Mouse (Mus musculus) heart, embryonic 15.5 days (tissue): ENCODE results near the gene Smim1. TPM values are rescaled to one million over a fixed set of nuclear protein-coding genes. Genes with fewer than 3 reads are reported as not detected.

Source experiments
- ATAC-seq: fragments of 200-750 bp; cut with Nextera tagmentation; replicated peaks from 2 replicates; pipeline ENCODE4 v1.8.0; 2017; ENCODE audit warnings: low read depth, moderate TSS enrichment; ENCODE audit not compliant: insufficient number of reproducible peaks, insufficient read depth, low FRiP score
- H3K27ac ChIP-seq: fragments of 300-500 bp; sonication (generic); 2 replicates; pipeline ENCODE4 v1.5.1; 2015; ENCODE audit warnings: mild to moderate bottlenecking, inconsistent platforms
- H3K27me3 ChIP-seq: fragments of 300-500 bp; sonication (generic); 2 replicates; pipeline ENCODE4 v1.6.1; 2015; ENCODE audit warnings: inconsistent platforms
- H3K36me3 ChIP-seq: fragments of 300-500 bp; sonication (generic); 2 replicates; pipeline ENCODE4 v1.6.1; 2015; ENCODE audit warnings: mild to moderate bottlenecking, inconsistent platforms
- H3K4me1 ChIP-seq: fragments of 300-500 bp; sonication (generic); replicated peaks from 2 replicates; pipeline ENCODE4 v1.6.1; 2015; ENCODE audit warnings: inconsistent platforms
- H3K4me2 ChIP-seq: fragments of 300-500 bp; sonication (generic); 2 replicates; pipeline ENCODE4 v1.6.1; 2015; ENCODE audit warnings: inconsistent platforms, mild to moderate bottlenecking, moderate library complexity
- H3K4me3 ChIP-seq: fragments of 300-500 bp; sonication (generic); 2 replicates; pipeline ENCODE4 v1.5.1; 2015; ENCODE audit warnings: mild to moderate bottlenecking, inconsistent platforms
- H3K9ac ChIP-seq: fragments of 300-500 bp; sonication (generic); 2 replicates; pipeline ENCODE4 v1.6.1; 2015; ENCODE audit warnings: mild to moderate bottlenecking, inconsistent platforms
- H3K9me3 ChIP-seq: fragments of 300-500 bp; sonication (generic); replicated peaks from 2 replicates; pipeline ENCODE4 v1.6.1; 2016; ENCODE audit warnings: inconsistent platforms
- WGBS: fragments of 180-500 bp; shearing (Covaris S2); methylation state at CpG from one replicate; pipeline ENCODE4 v1.1.7; 2015; ENCODE audit warnings: mixed read lengths; 5-methylcytosine and 5-hydroxymethylcytosine counted together
- polyA plus RNA-seq: library from polyadenylated mRNA; unstranded; fragments of >200 nt; fragmentation: Nextera tagmentation; extraction: Ambion mirVana; gene quantifications from 2 replicates; pipeline ENCODE4 v1.2.1, GENCODE M21; 2015

The Smim1 gene
- polyA plus RNA-seq, 1 experiment from 2014 or later, result 41.4 TPM

GRCm38 (mm10) chr4:154045837-154046236 lies 19.8 kb upstream of the Smim1 start:
- no peaks in the 10 kb centered on the region for H3K9me3 ChIP-seq
- no peak overlapping the region for H3K4me2 ChIP-seq
- H3K27me3 ChIP-seq, result peaks cover 13% of the 10 kb centered on the region; the same call in 1 of the 2 replicates
- H3K4me1 ChIP-seq, result no peaks in the 10 kb centered on the region
- 61% methylated on average over 5 of the region's 5 CpGs for WGBS
- H3K4me3 ChIP-seq, result no peak overlapping the region
- no peaks in the 10 kb centered on the region for H3K36me3 ChIP-seq
- H3K27ac ChIP-seq, result no peak overlapping the region
- H3K9ac ChIP-seq, result no peak overlapping the region
- ATAC-seq, result no peak

GRCm38 (mm10) chr4:154042577-154042976 lies 16.5 kb upstream of the Smim1 start, which contains the start of gene Ccdc27:
Gene Ccdc27, minus strand, starts transcription at chr4:154042677.
- H3K4me3 ChIP-seq, result no peak within 1 kb of the TSS
- H3K4me1 ChIP-seq, result no peaks in the 10 kb centered on the region
- H3K27ac ChIP-seq, result no peak within 1 kb of the TSS
- WGBS, result 75% methylated on average over 9 of the region's 9 CpGs
- H3K36me3 ChIP-seq, result no peaks in the 10 kb centered on the region
- ATAC-seq, result no peak
- H3K27me3 ChIP-seq, result peaks cover 13% of the 10 kb centered on the region; the same call in 1 of the 2 replicates
- H3K4me2 ChIP-seq, result no peak within 1 kb of the TSS
- no peak within 1 kb of the TSS for H3K9ac ChIP-seq
- no peaks in the 10 kb centered on the region for H3K9me3 ChIP-seq

- H3K4me1 ChIP-seq, result no peaks in the 10 kb centered on the region
- no peaks in the 10 kb centered on the region for H3K9me3 ChIP-seq
- no peaks in the 10 kb centered on the region for H3K36me3 ChIP-seq
- WGBS, result 42% methylated on average over 3 of the region's 3 CpGs
- H3K4me2 ChIP-seq, result no peak overlapping the region
- no peak for ATAC-seq
- H3K9ac ChIP-seq, result no peak overlapping the region
- peaks cover 9% of the 10 kb centered on the region for H3K27me3 ChIP-seq
- H3K27ac ChIP-seq, result no peak overlapping the region
- no peak overlapping the region for H3K4me3 ChIP-seq
Observed at GRCm38 (mm10) chr4:154037123-154037522, 11.1 kb upstream of the Smim1 start.

- Histone ChIP-seq H3K36me3 (no peaks in the 10 kb centered on the region), H3K27me3 (peaks cover 14% of the 10 kb centered on the region; the same call in 1 of the 2 replicates), H3K27ac (no peak overlapping the region), H3K4me3 (no peak overlapping the region), H3K4me1 (peaks cover 29% of the 10 kb centered on the region), H3K9ac (no peak overlapping the region), H3K9me3 (no peaks in the 10 kb centered on the region), H3K4me2 (no peak overlapping the region)
- ATAC-seq, result no peak
Observed at GRCm38 (mm10) chr4:154028646-154029045, 2.6 kb upstream of the Smim1 start.

- no peak overlapping the region for H3K4me3 ChIP-seq
- H3K9ac ChIP-seq, result no peak overlapping the region
- ATAC-seq, result no peak
- no peak overlapping the region for H3K4me2 ChIP-seq
- H3K27ac ChIP-seq, result no peak overlapping the region
- H3K4me1 ChIP-seq, result peaks cover 35% of the 10 kb centered on the region
- H3K9me3 ChIP-seq, result no peaks in the 10 kb centered on the region
- 73% methylated on average over 7 of the region's 7 CpGs for WGBS
- H3K36me3 ChIP-seq, result no peaks in the 10 kb centered on the region
- H3K27me3 ChIP-seq, result peaks cover 14% of the 10 kb centered on the region; the same call in 1 of the 2 replicates
Observed at GRCm38 (mm10) chr4:154028066-154028465, 2.0 kb upstream of the Smim1 start.

- ATAC-seq, result no peak
- Histone ChIP-seq H3K27ac (no peak overlapping the region), H3K9ac (peak overlapping the region; percentile 60)
Observed at GRCm38 (mm10) chr4:154026441-154026761, 371 bp upstream of the Smim1 start.

GRCm38 (mm10) chr4:154024729-154025521 lies 1.1 kb downstream of the Smim1 start:
- WGBS, result 26% methylated on average over 17 of the region's 17 CpGs
- H3K9ac ChIP-seq, result peak overlapping the region; percentile 60
- peak overlapping the region; percentile 92 for H3K4me2 ChIP-seq
- H3K9me3 ChIP-seq, result no peaks in the 10 kb centered on the region
- H3K27me3 ChIP-seq, result peaks cover 14% of the 10 kb centered on the region; the same call in 1 of the 2 replicates
- no peak for ATAC-seq
- peaks cover 49% of the 10 kb centered on the region for H3K4me1 ChIP-seq
- H3K27ac ChIP-seq, result peak overlapping the region; percentile 75
- H3K4me3 ChIP-seq, result peak overlapping the region; percentile 61
- peaks cover 17% of the 10 kb centered on the region for H3K36me3 ChIP-seq

More at GRCm38 (mm10) chr4:154026441-154026761, 371 bp upstream of the Smim1 start:
- Histone ChIP-seq H3K4me3 (peak overlapping the region; percentile 61), H3K9me3 (no peaks in the 10 kb centered on the region), H3K4me2 (peak overlapping the region; percentile 92), H3K4me1 (peaks cover 49% of the 10 kb centered on the region), H3K27me3 (peaks cover 14% of the 10 kb centered on the region; the same call in 1 of the 2 replicates), H3K36me3 (peaks cover 4% of the 10 kb centered on the region)
- WGBS, result 27% methylated on average over 2 of the region's 2 CpGs

GRCm38 (mm10) chr4:154023754-154024601 lies 2.1 kb downstream of the Smim1 start:
- peaks cover 49% of the 10 kb centered on the region for H3K4me1 ChIP-seq
- peak; percentile 37 for ATAC-seq
- no peaks in the 10 kb centered on the region for H3K9me3 ChIP-seq
- peak overlapping the region; percentile 27; the same call in 1 of the 2 replicates for H3K9ac ChIP-seq
- WGBS, result 5% methylated on average over 8 of the region's 8 CpGs
- peak overlapping the region; percentile 61; the same call in 1 of the 2 replicates for H3K4me3 ChIP-seq
- H3K36me3 ChIP-seq, result peaks cover 26% of the 10 kb centered on the region
- peak overlapping the region; percentile 75 for H3K27ac ChIP-seq
- H3K27me3 ChIP-seq, result peaks cover 14% of the 10 kb centered on the region; the same call in 1 of the 2 replicates
- H3K4me2 ChIP-seq, result peak overlapping the region; percentile 92

- Histone ChIP-seq H3K27ac (peak overlapping the region; percentile 60; the same call in 1 of the 2 replicates), H3K27me3 (peaks cover 12% of the 10 kb centered on the region; the same call in 1 of the 2 replicates), H3K4me3 (no peak overlapping the region), H3K36me3 (peaks cover 37% of the 10 kb centered on the region), H3K9me3 (no peaks in the 10 kb centered on the region), H3K4me2 (no peak overlapping the region), H3K4me1 (peaks cover 49% of the 10 kb centered on the region), H3K9ac (no peak overlapping the region)
- 36% methylated on average over 4 of the region's 4 CpGs for WGBS
- ATAC-seq, result no peak
Observed at GRCm38 (mm10) chr4:154022844-154023243, 3.2 kb downstream of the Smim1 start.

- Histone ChIP-seq H3K4me2 (no peak overlapping the region), H3K9ac (no peak overlapping the region), H3K4me1 (peaks cover 49% of the 10 kb centered on the region), H3K9me3 (no peaks in the 10 kb centered on the region), H3K36me3 (peaks cover 40% of the 10 kb centered on the region), H3K27me3 (0 out of 2 replicates have a peak, but pooled peaks cover 7% of the 10 kb centered on the region), H3K27ac (peak overlapping the region; percentile 60), H3K4me3 (no peak overlapping the region)
- 68% methylated on average over 4 of the region's 4 CpGs for whole genome bisulfite sequencing
- no peak; the same call in 1 of the 2 replicates for ATAC-seq
Observed at GRCm38 (mm10) chr4:154022407-154022806, 3.6 kb downstream of the Smim1 start.

- WGBS, result 78% methylated on average over 9 of the region's 9 CpGs
- H3K4me3 ChIP-seq, result no peak overlapping the region
- ATAC-seq, result no peak
- H3K4me1 ChIP-seq, result peaks cover 47% of the 10 kb centered on the region
- no peak overlapping the region for H3K4me2 ChIP-seq
- no peak overlapping the region for H3K27ac ChIP-seq
- no peaks in the 10 kb centered on the region for H3K9me3 ChIP-seq
- H3K9ac ChIP-seq, result no peak overlapping the region
- peaks cover 49% of the 10 kb centered on the region for H3K36me3 ChIP-seq
- 0 out of 2 replicates have a peak, but pooled peaks cover 3% of the 10 kb centered on the region for H3K27me3 ChIP-seq
Observed at GRCm38 (mm10) chr4:154021432-154021831, 4.6 kb downstream of the Smim1 start.
